Mouse (Mus musculus) layer of hippocampus, adult 9-10 months (tissue): ENCODE data around the gene Ndufs6.

Experiments used
- DNase-seq: peaks from one replicate; pipeline ENCODE4 v3.0.0; 2022; ENCODE audit warnings: low spot score

Gene Ndufs6

DNA sequence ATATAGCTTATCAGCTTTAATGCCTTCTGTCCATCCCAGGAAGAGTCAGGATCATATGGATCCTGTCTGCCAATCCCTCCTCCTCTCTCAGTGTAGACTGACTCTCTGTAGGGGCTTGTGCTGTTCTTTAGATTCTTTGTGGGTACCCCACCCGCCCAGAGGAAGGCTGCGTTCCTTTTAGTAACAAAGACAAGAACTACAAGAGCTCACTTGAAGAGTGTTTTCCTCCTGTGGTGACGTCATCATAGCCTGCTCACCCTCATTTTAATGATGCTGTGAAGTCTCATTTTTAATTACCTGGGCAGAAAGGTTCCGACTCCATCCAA is 22.3 kb downstream of the Ndufs6 start:
- no peak for DNase-seq

GRCm38 (mm10) chr13:73305398-73306084 is 22.8 kb downstream of the Ndufs6 start:
- DNase-seq = no peak

GRCm38 (mm10) chr13:73304729-73305128 is 23.6 kb downstream of the Ndufs6 start:
- no peak for DNase-seq

GRCm38 (mm10) chr13:73299322-73299721 is 29.0 kb downstream of the Ndufs6 start:
- no peak for DNase-seq

- DNase-seq = no peak
These were observed 29.6 kb downstream of the Ndufs6 start for GRCm38 (mm10) chr13:73298717-73299116.

- DNase-seq = no peak
These were observed 37.2 kb downstream of the Ndufs6 start for GRCm38 (mm10) chr13:73291102-73291501.

DNA sequence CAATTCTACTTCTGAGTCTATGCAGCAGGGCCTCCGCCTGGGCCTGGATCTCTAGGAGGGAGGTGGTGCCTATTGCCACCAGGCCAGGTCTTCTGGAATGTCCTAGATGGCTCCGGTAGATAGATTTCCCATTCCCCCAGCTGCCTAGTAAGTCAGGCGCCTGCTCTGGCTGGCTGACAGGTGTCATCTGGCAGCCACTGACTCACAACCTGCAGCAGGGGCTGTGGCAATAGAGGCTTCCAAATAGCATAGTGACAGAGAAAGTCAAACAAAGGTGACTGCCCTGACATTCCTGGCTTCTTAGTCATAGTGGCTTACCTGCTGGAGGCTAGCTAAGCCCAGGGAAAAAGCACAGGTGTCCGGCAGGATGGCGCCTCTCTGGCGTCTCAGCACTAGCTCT is 38.1 kb downstream of the Ndufs6 start:
- DNase-seq = no peak

- DNase-seq = no peak
These were observed 44.8 kb downstream of the Ndufs6 start for GRCm38 (mm10) chr13:73283534-73283933.

GRCm38 (mm10) chr13:73282407-73282806 is 45.9 kb downstream of the Ndufs6 start:
- DNase-seq = no peak

DNA sequence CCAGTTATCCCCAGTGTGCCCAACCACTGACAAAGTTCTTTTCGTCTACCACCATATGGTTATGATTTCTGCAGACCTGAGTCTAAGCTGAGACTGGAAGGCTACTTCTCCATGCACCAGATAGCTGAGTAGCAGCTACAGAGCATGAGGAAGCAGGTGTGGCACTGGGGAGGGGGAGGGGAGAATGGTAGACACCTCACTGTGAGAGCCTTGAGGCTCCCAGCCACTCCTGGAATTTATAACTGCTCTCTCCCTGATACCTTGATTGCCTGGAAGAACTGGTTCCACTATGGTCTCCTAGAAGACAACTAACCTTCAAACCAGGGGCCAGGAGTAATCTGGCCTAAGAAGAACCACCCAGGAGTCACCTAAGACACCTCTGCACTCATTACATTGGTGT is 49.1 kb downstream of the Ndufs6 start:
- DNase-seq = no peak

DNA sequence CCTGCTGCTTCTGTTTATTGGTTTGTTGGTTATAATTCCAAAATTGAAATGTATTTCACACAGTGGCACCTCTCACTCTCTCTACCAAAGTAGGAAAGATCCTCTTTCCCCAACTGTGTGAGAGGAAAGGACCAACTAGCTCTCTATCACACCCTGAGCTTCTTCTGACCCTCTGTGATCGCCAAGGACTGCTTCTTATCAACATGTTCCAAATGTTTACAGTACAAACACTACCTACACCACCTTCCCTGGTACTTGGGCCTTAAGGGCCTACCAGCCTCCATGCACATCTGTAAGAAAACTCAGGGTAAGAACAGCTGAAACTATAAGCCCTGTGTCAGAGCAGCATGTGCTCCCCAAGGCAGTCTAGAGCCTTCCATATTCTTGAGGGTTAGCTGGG is 50.5 kb downstream of the Ndufs6 start:
- DNase-seq = no peak

DNA sequence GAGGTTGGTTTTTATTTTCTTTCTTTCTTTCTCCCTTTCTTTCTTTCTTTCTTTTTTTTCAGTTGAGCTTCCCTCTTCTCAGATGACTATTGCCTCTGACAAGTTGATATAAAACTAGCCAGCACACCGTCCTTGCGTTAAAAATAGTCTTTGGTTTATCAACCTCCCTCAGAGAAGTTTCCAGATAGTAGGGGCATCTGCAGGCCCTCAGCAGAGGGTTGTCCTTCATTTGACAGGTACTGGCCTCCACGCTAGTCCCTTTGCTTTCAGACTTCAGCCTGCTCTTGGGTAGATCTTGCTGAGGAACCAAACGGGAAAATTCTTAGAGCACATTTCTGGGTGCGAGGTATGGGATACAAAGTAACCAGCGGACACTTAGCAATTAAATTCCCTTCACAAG is 51.0 kb downstream of the Ndufs6 start:
- no peak for DNase-seq

DNA sequence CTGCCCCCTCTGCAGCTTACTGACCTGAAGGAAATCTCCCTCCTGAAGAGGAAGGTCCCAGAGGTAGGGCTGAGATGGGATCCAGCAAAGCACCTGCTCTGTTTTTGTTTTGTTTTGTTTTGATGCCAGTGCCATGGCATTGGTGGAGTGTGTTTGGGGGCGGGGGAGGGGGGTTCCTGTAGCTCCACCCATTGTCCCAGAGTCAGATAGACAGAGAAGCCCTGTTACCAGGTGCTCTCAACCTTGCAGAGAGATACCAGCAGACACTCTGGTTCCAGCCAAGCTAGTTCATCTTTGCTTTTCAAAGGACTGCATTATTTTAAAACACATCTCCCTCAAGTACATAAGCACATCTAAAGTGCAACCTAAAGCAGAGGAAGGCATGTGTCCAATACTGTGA is 54.8 kb downstream of the Ndufs6 start:
- no peak for DNase-seq

DNA sequence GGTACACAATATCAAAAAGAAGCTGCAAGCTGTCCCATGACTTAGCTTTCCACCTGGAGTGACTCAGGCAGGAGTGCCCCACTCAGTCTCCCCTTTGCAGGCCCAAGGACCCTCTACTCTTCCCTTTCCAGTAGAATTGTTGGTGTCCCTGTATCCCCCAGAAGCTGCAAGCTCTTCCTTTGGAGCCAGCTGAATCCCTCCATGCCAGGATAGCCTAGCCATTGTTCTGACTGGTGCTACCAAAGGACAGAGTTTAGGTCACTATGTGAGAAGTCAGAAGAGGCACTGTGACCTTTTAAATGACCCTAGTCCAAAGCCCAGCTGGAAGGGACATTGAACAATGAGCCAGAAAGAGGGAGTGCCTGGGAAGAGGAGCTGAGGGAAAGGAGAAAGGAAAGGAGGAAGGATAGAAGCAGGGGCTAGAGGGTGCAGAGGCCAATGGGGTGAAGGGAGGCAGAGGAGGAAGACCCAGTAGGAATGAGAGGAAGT is 55.5 kb downstream of the Ndufs6 start:
- no peak for DNase-seq

- no peak for DNase-seq
These were observed 56.8 kb downstream of the Ndufs6 start for GRCm38 (mm10) chr13:73271336-73272242.

DNA sequence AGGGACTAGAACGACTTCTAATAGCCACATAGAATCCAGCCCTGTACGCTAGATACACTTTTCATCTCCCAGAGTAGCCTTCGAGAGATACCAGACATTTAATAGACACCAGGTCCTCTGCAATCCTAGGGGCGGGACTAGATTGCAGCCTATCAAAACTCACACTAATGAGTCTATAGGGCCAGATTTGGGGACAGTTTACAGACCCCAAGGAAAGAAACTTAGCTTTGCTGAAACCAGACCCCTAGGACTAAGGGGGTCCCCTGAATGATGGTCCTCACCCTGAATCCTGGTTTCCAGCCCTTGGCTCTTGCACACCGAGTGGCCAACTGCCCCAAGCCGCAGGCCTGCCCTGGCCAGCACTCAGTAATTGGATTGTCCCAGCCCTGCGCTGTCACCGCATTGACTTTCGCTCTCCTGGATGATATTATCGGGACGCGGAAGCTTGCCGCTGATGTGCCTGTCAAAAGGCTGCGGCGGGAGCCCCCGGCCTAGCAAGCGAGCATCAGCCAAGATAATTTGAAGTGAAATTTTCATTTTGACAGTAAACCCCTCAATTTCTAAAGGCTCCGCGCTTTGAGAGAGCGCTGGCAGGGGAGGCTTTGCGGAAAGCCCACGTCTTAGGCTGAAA is 57.8 kb downstream of the Ndufs6 start:
- DNase-seq = no peak

- no peak for DNase-seq
These were observed 58.5 kb downstream of the Ndufs6 start for GRCm38 (mm10) chr13:73269891-73270290.
